Mouse (Mus musculus) liver, adult 2 months (tissue): ENCODE measurements around the gene Rab4a. TPM values are rescaled to one million over a fixed set of nuclear protein-coding genes. Genes with fewer than 3 reads are reported as not detected.

Source experiments
- DNase-seq: peaks from one replicate; pipeline ENCODE4 v3.0.0-alpha.2; 2011; ENCODE audit warnings: low read depth, low spot score; ENCODE audit errors: extremely low read depth
- H3K27ac ChIP-seq: fragments of 200-500 bp; replicated peaks from 2 replicates; pipeline ENCODE4 v1.5.1; 2012; ENCODE audit warnings: low read depth, mild to moderate bottlenecking, control low read depth, inconsistent platforms, low read length; ENCODE audit not compliant: insufficient read depth
- H3K27me3 ChIP-seq: fragments of 200-500 bp; 2 replicates; pipeline ENCODE4 v1.6.1; 2012; ENCODE audit warnings: mild to moderate bottlenecking, moderate library complexity, low read length, inconsistent platforms; ENCODE audit not compliant: control insufficient read depth, insufficient read depth
- H3K36me3 ChIP-seq: fragments of 200-500 bp; 2 replicates; pipeline ENCODE4 v1.6.1; 2012; ENCODE audit warnings: low read length, inconsistent platforms; ENCODE audit not compliant: control insufficient read depth, insufficient read depth
- H3K4me1 ChIP-seq: fragments of 200-500 bp; 2 replicates; pipeline ENCODE4 v1.6.1; 2011; ENCODE audit warnings: low read length; ENCODE audit not compliant: control insufficient read depth, insufficient read depth
- H3K4me3 ChIP-seq: fragments of 200-500 bp; 2 replicates; pipeline ENCODE4 v1.5.1; 2011; ENCODE audit warnings: low read depth, mild to moderate bottlenecking, control low read depth, low read length, moderate library complexity; ENCODE audit not compliant: insufficient read depth
- H3K79me2 ChIP-seq: fragments of 200-500 bp; 2 replicates; pipeline ENCODE4 v1.6.1; 2012; ENCODE audit warnings: inconsistent platforms, mild to moderate bottlenecking, low read length, moderate library complexity; ENCODE audit not compliant: control insufficient read depth, insufficient read depth
- H3K9ac ChIP-seq: fragments of 200-500 bp; 2 replicates; pipeline ENCODE4 v1.6.1; 2012; ENCODE audit warnings: low read depth, mild to moderate bottlenecking, control low read depth, inconsistent platforms, low read length
- CTCF ChIP-seq: fragments of 200-500 bp; IDR thresholded peaks from 2 replicates; pipeline ENCODE4 v1.5.1; 2011; ENCODE audit warnings: low read depth, low read length, control low read depth
- POLR2A ChIP-seq: fragments of 200-500 bp; IDR thresholded peaks from 2 replicates; pipeline ENCODE4 v1.6.1; 2011; ENCODE audit warnings: low read length, control low read depth; ENCODE audit not compliant: insufficient read depth; ENCODE audit errors: extremely low read depth
- WGBS: fragments of 180-500 bp; shearing (Covaris S2); methylation state at CpG from one replicate; pipeline ENCODE4 v1.1.7; 2018; 5-methylcytosine and 5-hydroxymethylcytosine counted together
- polyA plus RNA-seq: library from polyadenylated mRNA; depleted of rRNA; stranded (reverse); fragments of >200 nt; gene quantifications from 2 replicates; pipeline ENCODE4 v1.2.3, GENCODE M21; 2012
- total RNA-seq: library from RNA; depleted of rRNA; stranded (reverse); fragments of >200 nt; gene quantifications from 2 replicates; pipeline ENCODE4 v1.2.3, GENCODE M21; 2014

The Rab4a gene
- total and polyA plus RNA-seq, 2 experiments: 15.4 to 24.4 TPM

DNA sequence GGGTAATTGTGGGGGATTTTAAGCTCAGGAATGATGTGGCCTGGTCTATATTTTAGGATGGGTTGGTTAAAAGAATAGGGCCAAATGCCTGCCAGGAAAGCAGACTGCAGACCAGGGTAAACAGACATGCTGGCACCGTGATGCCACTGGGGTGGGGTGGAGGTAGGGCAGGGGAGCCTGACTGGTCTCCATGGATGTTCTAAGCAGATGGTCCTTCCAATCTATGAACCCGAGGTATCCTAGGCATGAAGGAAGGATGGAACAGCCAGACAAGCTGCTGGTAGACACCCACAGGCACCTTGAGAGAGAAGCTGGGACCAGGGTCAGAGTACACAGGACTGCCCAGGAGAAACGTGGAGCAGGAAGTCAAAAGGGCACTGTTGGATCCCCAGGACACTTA is 41.8 kb downstream of the Rab4a start:
- DNase-seq: no peak

DNA sequence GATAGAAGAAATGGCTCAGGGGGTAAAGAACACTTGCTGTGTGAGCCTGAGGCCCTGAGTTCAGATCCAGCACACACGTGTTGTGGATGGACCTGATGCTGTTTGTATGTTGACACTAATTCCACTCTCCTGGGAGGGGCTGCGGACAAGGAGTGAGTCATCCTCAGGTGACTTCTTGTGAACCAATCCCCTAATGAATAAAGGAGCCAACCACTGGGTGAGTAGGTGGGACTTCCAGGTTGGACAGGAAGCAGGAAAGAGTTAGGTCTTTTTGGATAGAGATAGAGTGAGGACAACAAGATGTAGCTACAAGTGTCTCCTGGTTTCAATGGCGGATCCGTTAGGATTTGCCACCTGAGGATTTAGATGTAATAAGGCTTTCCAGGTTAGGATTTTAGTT is 43.6 kb downstream of the Rab4a start:
- no peaks in the 10 kb centered on the region for H3K79me2 ChIP-seq
- H3K36me3 ChIP-seq: no peaks in the 10 kb centered on the region
- H3K27me3 ChIP-seq: no peaks in the 10 kb centered on the region
- H3K9ac ChIP-seq: no peak overlapping the region
- no peak overlapping the region for H3K4me3 ChIP-seq
- no peaks in the 10 kb centered on the region for H3K4me1 ChIP-seq
- no peak for DNase-seq
- WGBS: 88% methylated on average over 4 of the region's 4 CpGs
- no peak for TF ChIP-seq POLR2A
- no peak overlapping the region for H3K27ac ChIP-seq

More for the DNA sequence above, 41.8 kb downstream of the Rab4a start:
- Histone ChIP-seq H3K27ac (no peak overlapping the region), H3K27me3 (no peaks in the 10 kb centered on the region), H3K36me3 (no peaks in the 10 kb centered on the region), H3K4me1 (no peaks in the 10 kb centered on the region), H3K9ac (no peak overlapping the region), H3K4me3 (no peak overlapping the region), H3K79me2 (no peaks in the 10 kb centered on the region)
- WGBS: 30% methylated on average over 3 of the region's 3 CpGs
- TF ChIP-seq POLR2A (no peak), CTCF (no peak)

DNA sequence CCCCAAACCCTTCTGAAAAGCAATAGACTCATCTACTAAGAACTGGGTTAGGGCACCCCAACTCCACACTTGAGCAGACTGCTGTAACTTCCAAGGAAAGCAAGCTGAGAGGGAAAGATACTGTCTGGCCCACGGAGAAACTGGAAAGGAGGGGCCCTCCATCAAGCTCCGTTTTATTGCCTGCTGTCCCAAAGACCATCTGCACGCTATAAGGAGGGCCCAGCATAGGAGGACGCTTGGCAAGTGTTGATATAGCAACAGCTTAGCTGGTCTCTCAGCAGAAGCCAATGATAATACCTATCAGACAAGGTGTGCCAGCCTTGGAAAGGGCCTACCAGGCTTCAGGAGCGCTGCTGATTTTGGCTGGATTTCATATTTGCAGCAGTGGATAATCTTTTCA is 45.8 kb downstream of the Rab4a start:
- no peak for TF ChIP-seq CTCF
- TF ChIP-seq POLR2A: no peak
- H3K9ac ChIP-seq: no peak overlapping the region

DNA sequence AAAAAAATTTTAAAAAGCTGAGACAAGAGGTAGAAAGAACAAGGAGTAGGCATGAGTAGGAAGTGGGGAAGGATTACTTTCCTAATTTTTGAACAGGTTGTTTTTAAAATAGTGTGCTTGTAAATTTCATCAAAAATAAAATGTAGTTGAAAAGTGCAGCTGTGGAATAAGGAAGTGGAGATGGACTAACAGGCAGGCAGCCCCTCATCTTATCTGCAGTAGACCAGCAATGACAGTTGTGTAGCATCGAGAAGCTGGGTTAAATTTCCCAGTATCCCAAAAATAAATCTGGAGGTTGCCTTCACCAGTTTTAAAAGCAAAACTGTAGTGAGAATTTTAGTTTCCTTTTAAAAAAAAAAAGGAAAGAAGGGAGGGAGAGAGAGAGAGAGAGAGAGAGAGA is 48.5 kb downstream of the Rab4a start:
- no peak for DNase-seq
- no peak overlapping the region for H3K27ac ChIP-seq
- 0 out of 2 replicates have a peak, but pooled peaks cover 4% of the 10 kb centered on the region for H3K4me1 ChIP-seq
- no peaks in the 10 kb centered on the region for H3K79me2 ChIP-seq
- WGBS: 87% methylated on average over 1 of the region's 1 CpGs
- H3K4me3 ChIP-seq: no peak overlapping the region
- H3K9ac ChIP-seq: no peak overlapping the region
- no peaks in the 10 kb centered on the region for H3K36me3 ChIP-seq
- H3K27me3 ChIP-seq: no peaks in the 10 kb centered on the region
- TF ChIP-seq CTCF (no peak), POLR2A (no peak)

More for the DNA sequence above, 45.8 kb downstream of the Rab4a start:
- H3K79me2 ChIP-seq: no peaks in the 10 kb centered on the region
- no peaks in the 10 kb centered on the region for H3K27me3 ChIP-seq
- H3K27ac ChIP-seq: no peak overlapping the region
- H3K4me3 ChIP-seq: no peak overlapping the region
- WGBS: 78% methylated on average over 5 of the region's 5 CpGs
- no peak for DNase-seq
- H3K36me3 ChIP-seq: no peaks in the 10 kb centered on the region
- H3K4me1 ChIP-seq: no peaks in the 10 kb centered on the region

DNA sequence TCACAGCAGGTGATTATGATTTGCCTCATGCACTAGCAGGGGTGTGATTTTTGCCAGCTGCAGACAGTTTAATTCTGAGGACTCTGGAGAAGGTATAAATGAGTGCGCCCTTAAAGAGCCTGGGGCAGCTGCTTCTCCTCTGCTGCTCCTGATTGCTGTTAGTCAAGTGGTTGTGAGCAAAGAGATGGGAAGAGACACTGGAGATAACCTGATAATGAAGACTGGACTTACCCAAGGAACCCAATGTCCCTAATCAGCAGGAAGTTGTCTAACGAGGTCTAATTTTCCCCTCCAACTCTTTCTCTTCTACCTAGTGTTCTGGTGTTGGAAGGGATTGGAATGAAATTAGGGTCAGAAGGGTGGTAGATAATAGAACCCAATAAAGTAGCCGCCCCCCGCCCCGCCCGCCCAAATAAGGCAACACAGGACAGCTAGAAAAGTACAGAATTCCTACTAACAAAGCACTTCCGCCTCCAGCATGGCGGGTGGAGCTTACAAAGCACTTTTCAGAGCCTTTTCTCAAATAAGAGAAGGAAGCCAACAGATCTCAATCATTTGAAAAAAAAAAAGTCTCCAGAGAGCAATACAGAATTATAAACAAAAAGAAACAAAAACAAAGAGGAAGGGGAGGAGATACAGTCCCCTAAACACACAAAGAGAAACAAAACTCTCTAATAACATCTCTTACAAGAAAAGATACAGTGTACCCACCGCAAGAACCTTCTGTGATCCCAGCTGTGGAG is 49.1 kb downstream of the Rab4a start:
- no peaks in the 10 kb centered on the region for H3K27me3 ChIP-seq
- 0 out of 2 replicates have a peak, but pooled peaks cover 4% of the 10 kb centered on the region for H3K4me1 ChIP-seq
- no peak overlapping the region for H3K27ac ChIP-seq
- no peak overlapping the region for H3K9ac ChIP-seq
- no peaks in the 10 kb centered on the region for H3K36me3 ChIP-seq
- H3K79me2 ChIP-seq: no peaks in the 10 kb centered on the region
- no peak for DNase-seq
- WGBS: 91% methylated on average over 9 of the region's 9 CpGs
- TF ChIP-seq POLR2A: no peak
- no peak for TF ChIP-seq CTCF
- H3K4me3 ChIP-seq: no peak overlapping the region

DNA sequence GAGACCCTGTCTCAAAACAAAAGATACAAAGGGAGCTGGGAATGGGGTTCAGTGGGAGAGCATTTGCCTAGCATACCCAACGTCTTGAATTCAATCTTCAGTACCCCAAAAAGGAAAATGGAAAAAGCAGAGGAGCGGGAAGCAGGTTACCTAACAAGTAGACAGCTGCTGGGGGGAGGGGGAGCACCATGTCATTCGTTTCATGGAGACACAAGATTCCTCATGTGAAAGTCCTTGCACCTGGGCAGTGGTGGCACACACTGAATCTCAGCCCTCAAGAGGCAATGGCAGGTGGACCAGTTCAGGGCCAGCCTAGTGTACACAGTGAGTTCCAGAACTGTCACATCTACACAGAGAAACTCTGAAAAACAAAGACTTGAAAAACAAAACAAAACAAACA is 51.6 kb downstream of the Rab4a start:
- H3K27me3 ChIP-seq: no peaks in the 10 kb centered on the region
- no peak overlapping the region for H3K9ac ChIP-seq
- WGBS: 91% methylated on average over 3 of the region's 3 CpGs
- H3K4me3 ChIP-seq: no peak overlapping the region
- no peaks in the 10 kb centered on the region for H3K36me3 ChIP-seq
- no peak for DNase-seq
- H3K27ac ChIP-seq: no peak overlapping the region
- H3K79me2 ChIP-seq: no peaks in the 10 kb centered on the region
- H3K4me1 ChIP-seq: 0 out of 2 replicates have a peak, but pooled peaks cover 4% of the 10 kb centered on the region
- TF ChIP-seq CTCF (no peak), POLR2A (no peak)
